13 mouse cellular contexts compared by ENCODE assay signal in genomic region chr10:44020141-44020540, GRCm38 (mm10).
"Had no signal": no experiment of that assay in that cellular context is flagged by ENCODE, and none has a peak within 500 bp of the region (broad histone marks: within the 10 kb centered on the region; RNA-seq: fewer than 3 reads in every experiment).

No protein-coding gene starts in this region.

- H3K36me3 ChIP-seq: kidney, embryonic 15.5 days; liver, embryonic 12.5 days; midbrain, embryonic 10.5 days; neural tube, embryonic 15.5 days had no signal

- H3K9ac ChIP-seq: kidney, embryonic 15.5 days; liver, embryonic 12.5 days; lung, embryonic 14.5 days; neural tube, embryonic 15.5 days had no signal

- H3K4me3 ChIP-seq: kidney, embryonic 15.5 days; liver, embryonic 12.5 days; midbrain, embryonic 10.5 days; myocyte; neural tube, embryonic 15.5 days had no signal

- H3K4me1 ChIP-seq: liver, embryonic 12.5 days; midbrain, embryonic 10.5 days; neural tube, embryonic 15.5 days had no signal

- ATAC-seq: liver, embryonic 12.5 days had no signal

- H3K27me3 ChIP-seq: kidney, embryonic 15.5 days; neural tube, embryonic 15.5 days had no signal

- DNase-seq: kidney, adult 18-20 months; kidney, postnatal 14 days; left cerebral cortex, postnatal 4 days; lung, embryonic 14.5 days; lung, postnatal 10 days; lung, postnatal 4 days; midbrain, embryonic 14.5 days; right cerebral cortex, adult 18-20 months had no signal

- H3K9me3 ChIP-seq: kidney, embryonic 15.5 days; liver, embryonic 12.5 days; midbrain, embryonic 10.5 days; neural tube, embryonic 15.5 days had no signal

- H3K27ac ChIP-seq: kidney, embryonic 15.5 days; liver, embryonic 12.5 days; midbrain, embryonic 10.5 days; neural tube, embryonic 15.5 days had no signal

- H3K4me2 ChIP-seq: kidney, embryonic 15.5 days; liver, embryonic 12.5 days; lung, embryonic 14.5 days; neural tube, embryonic 15.5 days had no signal
